ENCODE assay signal across 8 mouse cellular contexts in the genomic region with DNA sequence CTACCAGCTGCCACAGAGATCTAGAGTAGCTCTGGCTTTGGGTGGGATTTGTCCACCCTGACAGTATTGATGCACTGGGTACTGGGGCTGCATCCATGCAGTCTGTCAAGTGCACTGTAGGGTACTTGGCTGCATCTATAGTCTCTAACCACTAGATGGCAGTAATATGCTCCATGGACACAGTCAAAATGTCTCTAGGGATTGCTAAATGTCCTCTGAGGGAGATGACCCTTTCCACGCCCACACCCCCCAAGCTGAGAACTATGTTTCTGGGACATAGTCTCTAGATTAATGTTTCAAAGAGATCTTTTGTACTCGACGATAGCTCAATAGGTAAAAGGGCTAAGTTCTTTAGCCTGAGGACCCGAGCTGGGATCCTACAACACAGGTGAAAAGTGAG. TPM values are rescaled to one million over a fixed set of nuclear protein-coding genes. Genes with fewer than 3 reads are reported as not detected.
DNase-seq lines count a peak whose midpoint lies in the region; ATAC-seq and TF ChIP-seq lines count a peak whose summit lies in the region.

No protein-coding gene starts in this region.

- H3K9me3 ChIP-seq in liver, embryonic 14.5 days (ENCODE audit: control insufficient read depth, low read length), result no peaks in the 10 kb centered on the region
- no peaks in the 10 kb centered on the region for H3K9me3 ChIP-seq in forebrain, postnatal 0 days (ENCODE audit: low read length)

- no peak overlapping the region for H3K9ac ChIP-seq in liver, embryonic 14.5 days (replicated peaks)
- H3K9ac ChIP-seq in forebrain, postnatal 0 days, result no peak overlapping the region

- TF ChIP-seq EP300 in liver, embryonic 14.5 days (IDR thresholded peaks at IDR 0.05; ENCODE audit: low read depth), result no peak

- 46% methylated on average over 4 of the region's 4 CpGs for WGBS in cerebellum, adult 2 months
- WGBS in liver, embryonic 14.5 days (ENCODE audit: insufficient replicate concordance), result 17% methylated on average over 4 of the region's 4 CpGs
- 39% methylated on average over 4 of the region's 4 CpGs for WGBS in forebrain, postnatal 0 days

- DNase-seq in cerebellum, adult 2 months, result peak in 1 of 2 experiments; percentile 24
- DNase-seq in cerebellum, adult 9-11 months, result no peak
- peak in 1 of 3 experiments; percentile 7 for DNase-seq in liver, embryonic 14.5 days (ENCODE audit: low read depth in 3 of 3, low spot score in 3 of 3)
- no peak for DNase-seq in liver
- no peak for DNase-seq in forebrain, postnatal 0 days
- peak; percentile 41 for DNase-seq in naive thymus-derived CD4-positive, alpha-beta T cell, adult 2 months (ENCODE audit: low read depth)
- no peak for DNase-seq in right cerebral cortex, postnatal 10 days (ENCODE audit: low spot score in 2 of 2)

- no peak for ATAC-seq in liver, embryonic 14.5 days (ENCODE audit: insufficient read depth)
- no peak for ATAC-seq in forebrain, postnatal 0 days
- ATAC-seq in activated CD4-positive, CD25-positive, alpha-beta regulatory T cell, adult 4 months, result no peak

- H3K4me1 ChIP-seq in cerebellum, adult 2 months (ENCODE audit: control insufficient read depth, insufficient read depth, low read length), result no peaks in the 10 kb centered on the region
- H3K4me1 ChIP-seq in liver, embryonic 14.5 days (replicated peaks; ENCODE audit: control insufficient read depth in 2 of 2, insufficient read depth in 2 of 2, low read length in 1 of 2), result no peaks in the 10 kb centered on the region
- H3K4me1 ChIP-seq in forebrain, postnatal 0 days (ENCODE audit: insufficient read depth), result no peaks in the 10 kb centered on the region

- peak; percentile 64 for TF ChIP-seq CTCF in cerebellum, adult 2 months (IDR thresholded peaks at IDR 0.05; ENCODE audit: borderline replicate concordance, insufficient read depth, low read depth, low read length)
- peak; percentile 74 for TF ChIP-seq CTCF in liver, embryonic 14.5 days (IDR thresholded peaks at IDR 0.05; ENCODE audit: low read depth)
- TF ChIP-seq CTCF in forebrain, postnatal 0 days (IDR thresholded peaks at IDR 0.05; ENCODE audit: low read depth), result peak; percentile 69

- H3K27me3 ChIP-seq in cerebellum, adult 2 months (ENCODE audit: control insufficient read depth, insufficient read depth, low read length), result no peaks in the 10 kb centered on the region
- H3K27me3 ChIP-seq in liver, embryonic 14.5 days (ENCODE audit: control insufficient read depth, insufficient read depth, low read length), result no peaks in the 10 kb centered on the region
- H3K27me3 ChIP-seq in forebrain, postnatal 0 days (ENCODE audit: insufficient read depth, low read length), result no peaks in the 10 kb centered on the region

- no peak overlapping the region for H3K27ac ChIP-seq in cerebellum, adult 2 months (ENCODE audit: insufficient read depth, low read length)
- no peak overlapping the region for H3K27ac ChIP-seq in liver, embryonic 14.5 days
- no peak overlapping the region for H3K27ac ChIP-seq in forebrain, postnatal 0 days (ENCODE audit: low read depth, low read length)

- H3K36me3 ChIP-seq in liver, embryonic 14.5 days (replicated peaks; ENCODE audit: control insufficient read depth, insufficient read depth, low read depth), result no peaks in the 10 kb centered on the region
- no peaks in the 10 kb centered on the region for H3K36me3 ChIP-seq in forebrain, postnatal 0 days (ENCODE audit: insufficient read depth)

- no peak overlapping the region for H3K4me2 ChIP-seq in liver, embryonic 14.5 days (ENCODE audit: low read depth)
- no peak overlapping the region for H3K4me2 ChIP-seq in forebrain, postnatal 0 days (ENCODE audit: low read depth)

- H3K4me3 ChIP-seq in cerebellum, adult 2 months (replicated peaks; ENCODE audit: insufficient read depth, low read depth, low read length), result no peak overlapping the region
- no peak overlapping the region for H3K4me3 ChIP-seq in liver, embryonic 14.5 days (ENCODE audit: insufficient read depth in 1 of 2, low read depth in 2 of 2, low read length in 2 of 2)
- H3K4me3 ChIP-seq in forebrain, postnatal 0 days (ENCODE audit: low read depth, low read length), result no peak overlapping the region

- no peak for TF ChIP-seq POLR2A in cerebellum, adult 2 months (IDR thresholded peaks at IDR 0.05; ENCODE audit: borderline replicate concordance, insufficient read depth, low read length)

RNA-seq across cellular contexts. Expression of a gene that starts 42.8 kb away (rescaled TPM):
- polyA plus RNA-seq in cerebellum, adult 2 months (2012; rRNA removed), result 21.1 and 21.7 TPM in 2 replicates
- 0.88 and 1.1 TPM in 2 replicates for polyA plus RNA-seq in liver, embryonic 14.5 days (2012; rRNA removed)
- 0.73 and 0.83 TPM in 2 replicates for polyA plus RNA-seq in liver, embryonic 14.5 days (2014; fragmentation: Nextera tagmentation; extraction: Ambion mirVana)
- total RNA-seq in forebrain, postnatal 0 days (2014; rRNA removed), result 7.7 and 13.1 TPM in 2 replicates
- polyA plus RNA-seq in forebrain, postnatal 0 days (2015; fragmentation: Nextera tagmentation; extraction: Ambion mirVana), result 4.1 and 4.4 TPM in 2 replicates
- polyA plus RNA-seq in activated CD4-positive, CD25-positive, alpha-beta regulatory T cell, adult 4 months (2017; shearing (Covaris generic)), result not detected
